Mouse (Mus musculus): ENCODE measurements around the gene Josd1. TPM values are rescaled to one million over a fixed set of nuclear protein-coding genes. Genes with fewer than 3 reads are reported as not detected.

Josd1 gene
- total RNA-seq (2023; ENCODE audit: inconsistent age), result 24.3 to 26.6 TPM (median 25.1 TPM) in 4 replicates

GRCm38 (mm10) chr15:79687646-79688267 lies at the start of gene Josd1:
Josd1 (minus strand) TSS chr15:79687919.

GRCm38 (mm10) chr15:79690426-79691022 lies 2.8 kb upstream of the Josd1 start, which contains the start of gene Gtpbp1:
Gtpbp1 (plus strand) TSS chr15:79690845.

GRCm38 (mm10) chr15:79670249-79670971 lies 17.3 kb downstream of the Josd1 start, which contains the start of gene Tomm22:
Tomm22 (plus strand) TSS chr15:79670861.

GRCm38 (mm10) chr15:79658531-79659375 lies 29.0 kb downstream of the Josd1 start, which contains the start of the genes Fam227a and Cby1:
Fam227a (minus strand) TSS chr15:79658956.
Cby1 (plus strand) TSS chr15:79659199.

Other genes with a start within 250 kb of the Josd1 start
- gene Csnk1e, start 232.4 kb downstream of the Josd1 start, total RNA-seq (2023; ENCODE audit: inconsistent age), result 45.4 to 51.2 TPM (median 47.9 TPM) in 4 replicates
- gene Kcnj4, start 182.7 kb downstream of the Josd1 start, total RNA-seq (2023; ENCODE audit: inconsistent age), result not detected in 4 replicates
- not detected in 4 replicates for gene Kdelr3, start 171.5 kb downstream of the Josd1 start, total RNA-seq (2023; ENCODE audit: inconsistent age)
- gene Ddx17, start 141.2 kb downstream of the Josd1 start, total RNA-seq (2023; ENCODE audit: inconsistent age), result 401 to 416 TPM (median 406 TPM) in 4 replicates
- 0.30 to 0.39 TPM in 2 of 4 replicates, not detected in the others for gene Dmc1, start 82.8 kb downstream of the Josd1 start, total RNA-seq (2023; ENCODE audit: inconsistent age)
- gene Fam227a, start 29.0 kb downstream of the Josd1 start, total RNA-seq (2023; ENCODE audit: inconsistent age), result 2.1 to 2.4 TPM (median 2.3 TPM) in 4 replicates
- 6.6 to 9.5 TPM (median 6.8 TPM) in 4 replicates for gene Cby1, start 28.7 kb downstream of the Josd1 start, total RNA-seq (2023; ENCODE audit: inconsistent age)
- 95.1 to 108 TPM (median 104 TPM) in 4 replicates for gene Tomm22, start 17.1 kb downstream of the Josd1 start, total RNA-seq (2023; ENCODE audit: inconsistent age)
- 61.4 to 79.2 TPM (median 74.3 TPM) in 4 replicates for gene Gtpbp1, start 2.9 kb upstream of the Josd1 start, total RNA-seq (2023; ENCODE audit: inconsistent age)
- 382 to 466 TPM (median 439 TPM) in 4 replicates for gene Sun2, start 54.6 kb upstream of the Josd1 start, total RNA-seq (2023; ENCODE audit: inconsistent age)
- gene Dnal4, start 89.9 kb upstream of the Josd1 start, total RNA-seq (2023; ENCODE audit: inconsistent age), result 8.2 to 12.4 TPM (median 9.5 TPM) in 4 replicates
- 0.10 to 0.75 TPM (median 0.31 TPM) in 4 replicates for gene Nptxr, start 116.8 kb upstream of the Josd1 start, total RNA-seq (2023; ENCODE audit: inconsistent age)
- not detected in 4 replicates for gene Npcd, start 146.3 kb upstream of the Josd1 start, total RNA-seq (2023; ENCODE audit: inconsistent age)
- 11.3 to 16.7 TPM (median 14.5 TPM) in 4 replicates for gene Cbx6, start 146.8 kb upstream of the Josd1 start, total RNA-seq (2023; ENCODE audit: inconsistent age)
- gene Apobec3, start 203.7 kb upstream of the Josd1 start, total RNA-seq (2023; ENCODE audit: inconsistent age), result 346 to 372 TPM (median 358 TPM) in 4 replicates